Mouse (Mus musculus) frontal cortex, postnatal 14 days (tissue): ENCODE results near the gene Cd300lf.

Experiments
- DNase-seq, 2 experiments: peaks; one replicate each; pipeline ENCODE4 v3.0.0; 2022; ENCODE audit warnings: low spot score in 2 of 2

The Cd300lf gene

DNA sequence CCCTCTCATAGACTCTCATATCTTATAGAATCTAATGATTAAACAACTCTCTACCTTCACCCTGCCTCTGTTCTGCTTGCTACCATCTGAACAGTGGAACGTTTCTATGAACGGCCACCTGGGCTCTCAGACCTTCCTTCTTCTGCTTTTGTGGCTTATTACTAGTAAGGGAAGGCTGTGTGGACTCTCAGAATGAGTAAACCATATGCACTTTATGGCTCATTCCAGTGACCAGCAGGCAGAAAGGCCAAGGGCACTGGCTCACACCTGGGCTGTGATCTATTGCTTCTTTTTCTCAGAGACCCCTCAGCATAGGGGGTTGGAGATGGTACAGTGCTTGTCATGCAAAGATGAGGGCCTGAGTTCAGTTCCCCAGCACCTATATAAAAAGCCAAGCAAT is 27.2 kb downstream of the Cd300lf start:
- no peak for DNase-seq

DNA sequence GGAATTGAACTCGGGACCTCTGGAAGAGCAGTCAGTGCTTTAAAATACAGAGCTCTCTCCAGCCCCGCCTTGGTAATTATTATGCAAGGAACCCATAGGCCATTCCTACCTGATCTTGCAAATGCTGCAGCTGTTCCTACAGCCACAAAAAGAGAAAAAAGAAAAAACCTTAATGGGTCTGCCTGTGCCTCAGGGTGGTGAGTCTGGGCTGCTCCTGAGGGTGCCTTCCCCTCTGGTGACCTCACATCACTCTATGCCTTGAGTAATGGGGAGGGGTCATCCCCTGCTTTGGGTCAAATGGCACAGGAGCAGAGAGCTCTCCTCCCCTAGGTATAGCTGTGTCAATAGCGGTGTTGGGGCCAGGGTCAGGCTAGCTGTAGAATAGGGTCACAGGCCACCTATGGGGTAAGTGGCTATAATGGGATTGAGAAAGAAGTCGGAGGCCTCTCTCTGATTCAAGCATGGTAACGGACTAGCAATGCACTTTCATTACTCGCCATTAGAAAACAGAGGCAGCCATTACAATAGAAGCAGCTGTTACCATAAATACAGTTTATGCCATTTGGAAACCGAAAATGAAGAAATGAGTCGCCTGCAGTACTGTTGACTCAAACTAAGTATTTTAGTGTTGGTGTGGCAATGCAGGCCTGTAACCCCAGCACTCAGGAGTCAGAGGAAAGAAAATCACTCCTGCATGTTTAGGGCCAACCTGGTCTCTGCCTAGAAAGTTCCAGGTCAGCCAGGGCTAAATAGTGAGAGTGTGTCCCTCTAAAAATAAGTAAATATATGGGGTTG is 28.8 kb downstream of the Cd300lf start:
- DNase-seq: no peak

DNA sequence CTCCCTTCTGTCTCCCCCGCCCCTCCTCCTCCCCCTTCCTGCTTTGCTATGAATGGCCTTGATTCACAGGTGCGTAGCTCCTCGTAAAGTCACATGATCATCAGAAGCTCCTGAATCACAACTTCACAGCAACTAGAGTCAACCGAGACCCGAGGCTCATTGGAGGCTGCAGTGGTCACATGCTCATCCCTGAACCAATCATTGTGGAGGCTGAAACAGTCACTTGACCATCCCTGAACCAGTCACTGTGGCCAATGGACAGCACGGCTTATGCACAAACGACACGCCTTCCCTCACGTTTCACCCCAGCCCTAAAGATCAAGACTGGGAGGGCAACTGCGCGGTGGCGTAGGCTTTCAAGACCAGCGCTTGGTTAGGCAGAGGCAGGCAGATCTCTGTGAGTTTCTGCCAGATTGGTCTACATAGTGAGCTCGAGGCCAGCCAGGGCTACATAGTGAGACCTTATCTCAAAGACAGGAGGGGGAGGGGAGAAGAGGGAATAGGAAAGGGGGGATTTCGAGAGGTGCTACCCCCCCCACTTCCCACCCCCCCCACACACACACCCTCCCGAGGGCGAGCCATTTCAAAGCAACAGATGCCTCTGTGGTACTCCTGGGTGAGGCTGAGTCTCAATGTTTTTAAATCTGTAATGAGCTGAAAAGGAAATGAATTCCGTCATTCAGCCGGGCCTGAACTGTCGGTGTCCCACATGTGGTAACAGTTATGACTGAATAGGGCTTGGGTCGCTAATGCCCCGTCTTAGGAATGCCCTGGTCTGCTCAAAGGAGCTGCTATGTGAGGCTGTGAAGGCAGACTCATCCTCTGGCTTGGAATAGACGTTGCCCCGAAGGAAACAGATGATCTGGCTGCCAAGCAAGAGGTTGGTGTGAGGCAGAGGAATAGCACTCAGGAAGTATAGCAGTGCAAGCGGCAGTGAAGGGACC is 30.1 kb downstream of the Cd300lf start:
- no peak for DNase-seq

DNA sequence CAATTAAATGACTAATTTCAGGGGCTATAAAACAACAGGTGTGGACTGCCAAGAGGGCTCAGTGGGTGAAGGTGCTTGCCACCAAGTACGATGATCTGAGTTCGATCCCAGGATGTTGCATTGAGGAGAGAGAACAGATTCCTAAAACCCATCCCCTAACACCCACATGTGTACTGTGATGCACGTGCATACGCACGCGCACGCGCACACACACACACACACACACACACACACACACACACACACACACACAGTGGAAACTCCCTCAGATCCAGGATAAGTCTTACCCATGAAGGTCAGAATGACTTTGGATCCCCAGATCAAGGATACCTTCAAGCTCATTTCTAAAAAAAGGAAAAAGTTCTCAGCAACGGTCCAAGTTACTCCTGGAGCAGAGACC is 31.7 kb downstream of the Cd300lf start:
- DNase-seq: no peak

DNA sequence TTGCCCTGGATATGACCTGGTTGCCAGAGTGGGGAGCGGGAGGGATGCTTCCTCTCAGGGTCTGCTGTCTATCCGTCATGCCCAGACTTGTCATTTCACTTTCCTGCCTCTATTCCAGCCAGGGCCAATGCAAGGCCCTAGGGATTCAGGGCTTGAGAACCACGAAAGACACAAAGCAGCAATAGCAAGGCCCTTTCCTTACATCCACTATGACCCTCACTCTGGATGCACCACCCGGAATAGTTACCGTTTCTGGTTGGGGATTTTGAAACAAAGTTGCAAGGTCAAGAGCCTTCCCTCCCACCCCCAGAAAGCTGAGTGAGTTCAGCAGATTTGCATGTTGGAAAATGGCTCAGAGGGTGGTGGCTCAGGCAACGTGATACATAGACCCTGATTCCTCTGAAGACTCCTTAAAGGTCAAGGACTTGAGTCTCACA is 32.2 kb downstream of the Cd300lf start:
- DNase-seq: no peak

DNA sequence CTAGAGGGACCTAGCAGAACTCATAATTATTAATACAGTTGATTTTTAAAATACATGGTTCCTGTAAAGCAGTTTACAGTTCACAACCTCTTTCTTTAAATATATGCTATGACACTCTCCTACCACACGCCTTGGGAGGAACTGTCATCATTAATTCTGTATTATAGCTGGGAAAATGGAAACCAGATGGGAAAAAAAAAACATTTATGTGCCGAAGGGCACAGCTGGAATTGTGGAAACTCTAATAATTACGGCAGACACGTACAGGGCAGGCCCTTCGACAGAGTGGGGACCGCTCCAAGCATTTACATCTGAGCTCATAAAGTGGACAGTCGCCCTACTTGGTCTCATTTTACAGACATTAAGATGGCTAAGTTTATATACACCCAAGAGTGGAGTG is 33.1 kb downstream of the Cd300lf start:
- no peak for DNase-seq

DNA sequence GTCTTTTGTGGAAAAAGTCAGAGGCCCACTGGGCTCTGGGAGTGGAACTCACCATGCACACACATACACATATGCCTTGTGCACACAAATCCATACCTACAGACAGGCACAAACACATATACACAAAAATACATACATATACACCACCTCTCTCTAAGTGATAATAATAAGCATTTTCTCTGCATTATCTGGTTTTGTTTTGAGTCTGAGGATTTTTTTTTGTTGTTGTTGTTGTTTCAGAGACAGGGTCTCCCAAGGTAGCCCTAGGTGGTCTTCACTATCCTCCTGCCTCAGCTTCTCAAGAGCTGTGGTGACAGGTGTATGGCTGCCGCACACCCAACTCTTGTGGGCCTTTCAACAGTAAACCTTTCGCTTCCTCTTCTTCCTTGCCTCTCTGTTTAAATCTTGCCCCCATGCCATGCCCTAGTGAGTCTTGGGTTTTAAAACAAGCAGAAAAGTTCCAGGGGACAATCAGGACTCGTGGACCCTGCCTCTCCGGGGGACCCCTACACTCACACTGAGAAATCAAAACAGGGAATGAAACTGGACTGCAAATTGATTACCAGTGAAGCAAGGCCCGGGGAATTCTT is 33.7 kb downstream of the Cd300lf start:
- DNase-seq: no peak

DNA sequence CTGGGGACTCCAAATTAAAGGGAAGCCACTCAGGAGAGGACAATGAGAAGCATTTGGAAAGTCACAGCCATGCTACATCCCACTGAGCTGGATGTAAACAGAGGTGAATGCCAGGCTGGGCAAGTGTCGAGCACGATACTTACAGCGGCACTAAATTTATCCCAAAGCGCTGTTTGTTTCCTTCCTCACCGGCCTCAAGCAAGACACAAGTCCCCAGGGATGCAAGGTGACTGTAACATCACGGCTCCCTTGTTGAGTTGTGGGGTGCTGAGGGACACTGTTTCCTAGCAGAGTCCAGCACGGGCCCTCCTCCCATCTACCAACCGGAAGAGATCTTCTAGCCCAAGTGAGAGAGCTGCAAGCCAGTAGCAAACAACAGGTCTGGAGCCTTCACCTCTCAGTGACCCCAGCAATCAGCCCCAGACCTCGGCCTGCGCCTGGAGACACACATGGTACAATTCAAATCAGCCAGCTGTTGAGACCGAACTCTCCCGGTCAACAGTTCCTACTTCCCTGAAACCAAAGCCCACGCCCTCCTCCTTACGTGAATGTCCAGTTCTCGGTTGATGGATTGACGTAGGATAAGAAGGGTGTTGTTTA is 34.5 kb downstream of the Cd300lf start:
- no peak for DNase-seq

DNA sequence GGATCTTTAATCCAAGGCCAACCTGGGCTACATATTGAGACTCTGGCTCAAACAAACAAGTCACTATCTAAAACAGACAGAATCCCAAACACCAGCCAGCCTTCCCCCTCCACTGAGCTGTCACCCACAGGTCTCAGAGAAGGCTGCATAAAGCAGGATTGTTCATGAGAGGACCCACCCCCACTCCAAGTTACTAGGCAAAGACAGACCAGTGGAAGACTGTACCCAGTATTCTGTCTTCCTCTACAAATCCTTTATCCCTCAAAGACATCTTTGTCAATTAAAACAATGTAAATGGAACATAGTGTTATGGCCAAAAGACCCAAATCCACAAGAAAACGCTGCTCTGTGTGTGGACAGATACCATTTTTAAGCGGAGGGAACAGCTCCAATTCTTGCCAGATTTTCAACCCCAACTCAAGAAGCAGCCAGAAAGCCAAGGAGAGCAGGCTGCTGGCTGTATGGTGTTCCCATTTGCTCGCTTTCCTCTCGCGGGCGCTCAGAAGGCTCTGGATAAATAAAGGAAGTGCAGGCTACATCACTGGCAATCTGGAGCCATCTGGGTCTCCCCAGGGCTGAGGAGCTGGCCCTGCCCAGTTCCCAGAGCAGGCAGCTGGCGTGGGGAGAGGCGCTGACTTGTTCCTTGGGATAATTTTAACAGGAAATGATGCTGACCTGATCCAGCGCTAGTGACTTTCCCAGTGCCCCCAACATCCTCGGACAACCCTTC is 35.4 kb downstream of the Cd300lf start:
- peak in 1 of 2 experiments; percentile 11 for DNase-seq

DNA sequence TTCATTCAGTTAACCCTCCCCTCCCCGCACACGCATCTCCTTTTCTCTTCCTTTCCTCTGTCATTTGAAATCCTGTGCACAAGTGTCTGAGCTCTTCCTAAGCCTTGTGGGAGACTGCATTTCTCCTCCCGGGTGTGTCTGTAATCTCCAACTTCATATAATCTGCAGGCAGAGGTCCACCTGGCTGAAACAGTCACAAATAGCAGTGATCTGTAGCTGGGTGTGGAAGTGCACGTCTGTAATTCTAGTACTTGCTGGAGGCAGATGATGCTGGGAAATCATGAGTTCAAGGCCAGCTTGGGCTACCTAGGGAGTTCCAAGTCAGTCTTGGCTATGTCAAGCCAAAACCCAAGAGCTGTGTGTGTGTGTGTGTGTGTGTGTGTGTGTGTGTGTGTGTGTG is 41.7 kb downstream of the Cd300lf start:
- no peak for DNase-seq

DNA sequence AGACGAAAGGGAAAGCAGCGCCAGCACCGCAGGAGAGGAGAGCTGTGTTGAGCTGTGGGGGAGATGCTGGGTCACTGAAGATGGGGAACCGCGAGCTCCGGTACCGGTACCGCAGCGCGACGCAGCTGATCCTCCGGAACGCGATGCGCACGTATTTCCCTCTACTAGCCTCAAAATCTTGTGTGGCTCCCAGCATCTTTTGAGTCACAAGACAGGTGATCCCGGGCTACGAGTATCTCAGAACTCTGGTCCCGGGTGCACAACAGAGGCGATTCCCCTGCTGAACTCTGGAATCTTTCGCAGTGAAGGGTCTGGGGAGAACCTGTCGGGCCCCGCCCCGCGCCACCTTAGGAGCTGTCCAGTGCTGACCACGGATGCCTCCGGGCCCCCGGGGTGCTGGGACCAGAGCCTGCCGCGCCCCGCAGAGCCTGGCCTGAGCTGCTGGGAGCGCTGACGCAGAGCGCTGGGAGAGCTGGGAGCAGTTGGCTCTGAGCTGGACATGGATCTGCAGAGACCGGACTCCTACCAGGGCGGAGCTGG is 42.4 kb downstream of the Cd300lf start, which contains the start of gene Rab37:
Gene Rab37, plus strand, starts transcription at position 70 of the 540 bp plus-strand sequence.
- DNase-seq: no peak

DNA sequence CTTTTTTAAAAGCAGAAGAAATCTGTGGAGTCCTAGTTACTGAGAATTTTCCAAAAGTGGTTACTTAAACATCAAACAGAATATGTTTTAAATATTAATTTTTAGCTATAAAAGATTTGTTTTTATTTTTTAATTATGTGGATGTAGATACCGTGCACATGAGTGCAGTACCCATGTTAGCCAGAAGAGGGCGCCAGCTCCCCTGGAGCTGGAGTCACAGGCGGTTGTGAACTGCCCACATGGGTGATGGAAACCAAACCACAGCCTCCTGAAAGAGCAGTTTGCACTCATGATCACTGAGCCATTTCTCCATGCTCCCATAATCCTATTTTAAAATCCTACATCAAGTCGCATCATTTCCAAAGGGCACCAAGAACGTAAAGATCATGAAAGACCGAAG is 43.9 kb downstream of the Cd300lf start:
- no peak for DNase-seq

DNA sequence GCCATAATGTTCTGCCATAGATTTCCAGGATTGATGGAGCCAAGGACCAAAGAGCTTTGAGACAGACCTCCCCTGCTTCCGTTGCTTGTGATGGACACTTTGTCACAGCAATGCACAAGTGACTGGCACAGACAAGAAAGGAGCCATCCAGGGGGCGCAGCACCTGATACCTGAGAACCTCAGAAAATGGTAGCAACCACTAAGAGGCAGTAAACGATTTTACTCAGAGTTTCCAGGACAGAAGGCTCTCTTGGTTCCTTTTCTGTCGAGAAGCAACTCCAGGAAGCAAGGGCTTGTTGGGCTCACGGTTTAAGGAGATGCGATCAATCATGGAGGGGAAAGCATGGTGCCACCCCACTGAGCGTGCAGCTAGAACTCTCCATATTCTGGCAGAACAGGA is 47.6 kb downstream of the Cd300lf start:
- no peak for DNase-seq

DNA sequence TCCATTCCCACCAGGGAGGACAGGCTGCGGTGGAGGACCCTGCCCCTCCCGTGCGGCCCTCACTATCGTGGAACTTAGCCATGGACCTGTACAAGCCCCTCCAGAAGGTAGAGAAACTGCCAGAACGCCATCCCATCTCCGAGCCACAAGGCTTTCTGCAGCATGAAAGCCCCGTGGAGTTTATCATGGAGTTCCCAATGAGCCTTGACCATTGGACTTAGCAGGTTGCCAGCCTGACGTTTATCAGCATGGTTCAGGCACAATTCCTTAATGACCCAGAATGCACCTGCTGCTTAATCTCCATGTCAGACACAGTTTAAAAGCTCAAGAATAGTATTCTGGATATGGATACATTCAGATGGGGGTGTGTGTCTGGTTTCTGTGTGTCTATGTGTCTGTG is 48.7 kb downstream of the Cd300lf start:
- no peak for DNase-seq

DNA sequence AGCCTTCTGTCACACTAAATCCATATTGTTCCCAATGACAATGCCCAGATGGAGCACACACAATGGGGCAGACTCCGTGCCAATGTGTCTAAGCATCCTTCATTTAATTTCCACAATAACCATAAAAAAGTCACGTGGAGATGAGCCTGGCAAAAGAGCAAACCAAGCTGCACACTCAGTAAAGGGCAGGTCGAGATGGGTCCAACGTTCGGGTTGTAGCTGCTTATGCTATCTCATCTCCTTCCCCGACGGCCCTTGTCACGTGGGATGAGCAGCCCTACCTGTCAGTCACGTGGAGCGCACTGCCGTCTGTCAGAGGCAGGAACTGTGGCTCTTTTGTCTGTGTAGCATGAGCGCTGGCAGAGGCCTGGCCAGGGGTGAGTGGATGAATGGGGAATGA is 49.2 kb downstream of the Cd300lf start:
- no peak for DNase-seq

DNA sequence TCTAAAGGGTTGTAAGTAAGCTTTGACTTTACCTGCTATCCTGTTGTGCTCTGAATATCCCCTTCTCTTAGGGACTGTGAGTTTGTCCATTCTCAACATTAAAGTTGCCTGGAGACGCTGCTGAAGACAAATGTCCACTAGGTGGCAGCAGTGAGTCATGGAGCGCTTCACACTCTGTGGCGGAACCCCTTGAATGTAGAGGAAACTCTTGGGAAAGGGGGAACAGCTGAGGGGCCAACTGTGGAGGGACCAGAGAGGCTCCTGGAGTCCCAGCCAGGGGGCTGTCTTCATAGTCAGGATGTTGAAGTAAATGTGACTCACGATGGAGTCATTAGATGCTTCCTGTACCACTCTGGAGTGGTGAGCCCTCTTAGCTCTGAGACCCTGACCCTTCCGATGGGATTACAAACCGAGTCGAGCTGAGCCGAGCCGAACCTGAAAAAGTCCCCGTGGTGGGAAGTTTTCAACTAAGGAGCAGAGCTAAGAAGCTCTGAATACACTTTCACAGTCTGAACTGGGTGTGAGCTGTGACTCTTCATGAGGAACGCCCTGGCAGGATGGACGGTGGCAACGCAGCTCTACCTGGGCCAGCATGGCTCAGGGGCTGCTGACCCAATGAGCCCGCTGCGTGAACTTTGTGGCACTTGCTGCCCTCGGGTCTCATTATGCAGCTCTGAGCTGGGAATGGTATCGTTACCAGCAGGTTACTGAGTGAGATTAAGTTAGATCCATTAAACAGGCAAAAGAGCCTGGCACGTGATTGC is 50.2 kb downstream of the Cd300lf start:
- DNase-seq: peak in 1 of 2 experiments; percentile 64

DNA sequence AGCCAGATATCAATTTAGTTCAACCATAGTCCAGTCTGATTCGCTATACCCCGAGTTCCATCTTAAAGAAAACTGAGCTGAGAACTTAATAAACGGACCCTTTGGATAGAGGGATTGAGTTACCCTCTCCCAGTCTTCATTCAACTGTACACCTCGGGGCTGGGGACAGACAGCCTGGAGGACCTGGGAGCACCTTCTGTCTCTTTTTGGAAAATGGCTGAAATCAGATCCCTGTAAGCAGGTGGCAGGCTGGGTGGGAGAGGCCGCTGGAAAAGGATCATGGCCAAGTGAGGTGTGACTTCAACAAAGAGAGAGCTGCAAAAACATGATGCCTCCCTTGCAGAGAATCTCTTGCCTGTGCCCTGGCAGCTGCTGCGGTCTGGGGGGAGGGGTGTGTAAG is 51.6 kb downstream of the Cd300lf start:
- no peak for DNase-seq

DNA sequence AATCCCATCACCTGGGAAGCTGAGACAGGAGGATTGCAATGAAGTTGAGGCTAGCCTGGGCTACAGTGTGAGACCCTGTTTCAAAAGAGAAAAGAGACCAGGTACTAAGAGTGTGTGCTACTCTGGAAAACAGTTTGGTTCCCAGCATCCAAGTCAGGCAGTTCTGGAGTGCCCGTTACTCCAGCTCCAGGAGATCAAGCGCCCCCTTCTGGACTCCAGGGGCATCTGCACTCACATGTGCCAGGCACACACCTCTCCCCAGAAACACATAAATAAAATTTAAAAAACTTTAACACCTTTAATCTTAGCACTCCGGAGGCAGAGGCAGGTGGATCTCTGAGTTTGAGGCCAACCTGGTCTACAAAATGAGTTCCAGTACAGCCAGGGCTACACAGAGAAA is 52.4 kb downstream of the Cd300lf start:
- no peak for DNase-seq

DNA sequence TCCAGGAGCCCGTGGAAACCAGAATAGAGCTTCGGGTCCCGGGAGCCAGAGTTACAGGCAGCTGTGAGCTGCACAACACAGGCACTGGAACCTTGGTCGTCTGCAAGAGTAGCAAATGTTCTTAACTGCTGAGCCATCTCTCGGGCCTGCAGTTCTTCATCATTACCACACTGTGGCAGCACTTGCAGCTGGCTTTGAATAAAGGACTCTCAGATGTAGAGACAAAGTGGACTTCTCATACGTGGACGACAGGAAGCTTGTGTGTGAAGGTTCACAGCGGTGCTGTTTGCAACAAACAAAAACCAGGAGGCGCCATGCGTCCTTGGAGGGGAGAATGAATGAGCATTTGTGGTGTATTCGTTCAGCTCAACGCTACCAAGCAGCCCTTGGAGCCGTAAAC is 52.9 kb downstream of the Cd300lf start:
- DNase-seq: peak; percentile 27 to 45

DNA sequence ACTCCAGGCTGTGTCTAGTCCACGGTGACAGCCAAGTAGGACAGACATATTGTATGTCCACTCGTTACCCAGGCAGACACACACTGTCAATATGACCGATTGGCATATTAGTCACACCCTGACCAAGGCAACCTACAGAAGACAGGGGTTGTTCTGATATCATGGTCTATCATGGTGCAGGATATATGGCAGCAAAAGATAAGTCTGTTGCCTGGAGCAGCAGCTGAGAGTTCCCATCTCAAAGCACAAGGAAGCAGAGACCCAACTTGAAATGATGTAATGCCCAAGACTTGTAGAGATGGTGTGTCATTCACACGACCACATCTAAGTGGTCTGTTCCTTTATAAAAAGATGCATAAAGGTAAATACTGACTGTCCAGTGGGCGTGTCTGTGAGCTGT is 55.1 kb downstream of the Cd300lf start:
- DNase-seq: no peak
